Mouse (Mus musculus) frontal cortex, postnatal 14 days (tissue): Measurements from ENCODE around the gene Hoxd12.
A peak's percentile ranks its signal among the peaks of the same experiment; 100 is the strongest.

ENCODE experiments used
- DNase-seq, 2 experiments: peaks; one replicate each; pipeline ENCODE4 v3.0.0; 2022; ENCODE audit warnings: low spot score in 2 of 2

Hoxd12 gene

DNA sequence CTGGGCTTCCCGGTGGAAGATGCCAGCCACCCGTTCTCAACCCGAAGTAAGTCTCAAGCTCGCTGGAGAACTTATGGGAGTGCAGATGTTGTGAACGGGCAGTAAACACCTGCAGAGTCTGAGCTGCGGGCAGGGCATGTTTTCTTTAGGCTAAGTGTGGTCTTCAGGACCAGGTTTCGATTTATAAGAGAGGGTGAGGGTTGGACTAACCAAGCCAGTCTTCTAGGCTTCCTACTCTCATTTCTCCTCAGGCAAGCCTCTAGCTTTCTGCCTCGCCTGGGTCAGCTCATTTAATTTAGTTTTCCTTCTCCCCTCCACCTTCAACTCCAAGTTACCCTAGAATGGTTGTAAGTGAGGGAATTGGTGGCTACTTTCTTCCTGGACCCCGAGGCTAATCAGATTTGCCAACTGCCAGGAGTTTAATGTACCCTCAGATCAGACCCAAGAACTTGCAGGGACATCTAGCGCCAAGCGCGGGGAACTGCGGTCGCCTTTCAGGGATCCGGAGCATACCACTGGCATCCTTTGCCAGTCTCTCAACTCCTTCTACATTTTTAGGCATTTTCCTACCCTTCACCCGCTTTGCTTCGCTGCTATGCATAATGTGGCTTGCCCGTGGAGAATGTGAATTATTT is 11.4 kb upstream of the Hoxd12 start:
- peak in 1 of 2 experiments; percentile 62 for DNase-seq

- DNase-seq = no peak
Observed at GRCm38 (mm10) chr2:74666411-74666810, 8.4 kb upstream of the Hoxd12 start.

GRCm38 (mm10) chr2:74667191-74667841 is 7.5 kb upstream of the Hoxd12 start:
- no peak for DNase-seq

DNA sequence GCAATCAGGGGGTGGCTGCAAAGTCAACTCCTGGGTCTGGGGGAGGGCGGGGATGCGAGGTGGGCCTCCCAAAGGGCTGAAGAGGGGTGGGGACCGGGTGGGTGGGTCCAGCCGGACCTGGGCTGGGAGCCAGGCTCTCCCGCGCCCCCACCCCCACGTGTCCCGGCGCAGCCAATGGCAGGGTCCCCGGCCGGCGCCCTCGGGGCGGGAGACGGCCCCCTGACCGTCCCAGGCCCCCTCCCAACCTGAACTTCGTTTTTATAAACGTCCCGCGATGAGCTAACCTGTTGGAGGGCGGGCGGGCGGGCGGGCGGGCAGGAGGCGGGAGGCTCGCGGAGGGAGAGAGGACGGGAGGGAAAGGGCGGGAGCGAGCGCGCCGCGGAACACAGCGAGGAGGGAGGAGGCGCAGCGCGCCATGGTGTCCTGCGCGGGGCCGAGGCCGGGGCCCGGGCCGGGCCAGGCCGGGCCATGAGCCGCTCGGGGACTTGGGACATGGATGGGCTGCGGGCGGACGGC is 6.9 kb upstream of the Hoxd12 start, which contains the start of gene Hoxd13:
Gene Hoxd13, plus strand, starts transcription at position 469 of the 516 bp plus-strand sequence.
- DNase-seq = no peak

DNA sequence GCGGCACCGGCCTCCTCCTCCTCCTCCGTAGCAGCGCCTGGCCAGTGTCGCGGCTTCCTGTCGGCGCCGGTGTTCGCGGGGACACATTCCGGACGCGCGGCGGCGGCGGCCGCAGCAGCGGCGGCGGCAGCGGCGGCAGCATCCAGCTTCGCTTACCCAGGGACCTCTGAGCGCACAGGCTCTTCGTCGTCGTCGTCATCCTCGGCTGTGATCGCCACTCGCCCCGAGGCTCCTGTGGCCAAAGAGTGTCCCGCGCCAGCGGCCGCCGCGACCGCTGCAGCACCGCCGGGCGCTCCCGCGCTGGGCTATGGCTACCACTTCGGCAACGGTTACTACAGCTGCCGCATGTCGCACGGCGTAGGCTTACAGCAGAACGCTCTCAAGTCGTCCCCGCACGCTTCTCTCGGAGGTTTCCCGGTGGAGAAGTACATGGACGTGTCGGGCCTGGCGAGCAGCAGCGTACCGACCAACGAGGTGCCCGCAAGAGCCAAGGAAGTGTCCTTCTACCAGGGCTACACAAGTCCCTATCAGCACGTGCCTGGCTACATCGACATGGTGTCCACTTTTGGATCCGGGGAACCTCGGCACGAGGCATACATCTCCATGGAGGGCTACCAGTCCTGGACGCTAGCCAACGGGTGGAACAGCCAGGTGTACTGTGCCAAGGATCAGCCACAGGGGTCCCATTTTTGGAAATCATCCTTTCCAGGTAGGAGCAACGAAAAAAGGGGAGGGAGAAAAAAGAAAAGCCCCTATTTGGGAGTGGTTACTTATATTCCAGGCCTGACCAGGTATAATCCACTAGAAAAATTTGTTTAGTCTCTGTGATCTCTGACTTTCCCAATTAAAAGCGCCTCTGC is 6.2 kb upstream of the Hoxd12 start:
- no peak for DNase-seq

GRCm38 (mm10) chr2:74669230-74669578 is 5.6 kb upstream of the Hoxd12 start:
- DNase-seq = no peak

GRCm38 (mm10) chr2:74669650-74670235 is 5.1 kb upstream of the Hoxd12 start:
- DNase-seq = no peak

- no peak for DNase-seq
Observed at GRCm38 (mm10) chr2:74670632-74671188, 4.1 kb upstream of the Hoxd12 start.

- no peak for DNase-seq
Observed at GRCm38 (mm10) chr2:74671847-74672246, 3.0 kb upstream of the Hoxd12 start.

- DNase-seq = no peak
Observed at GRCm38 (mm10) chr2:74672481-74673362, 2.1 kb upstream of the Hoxd12 start.

DNA sequence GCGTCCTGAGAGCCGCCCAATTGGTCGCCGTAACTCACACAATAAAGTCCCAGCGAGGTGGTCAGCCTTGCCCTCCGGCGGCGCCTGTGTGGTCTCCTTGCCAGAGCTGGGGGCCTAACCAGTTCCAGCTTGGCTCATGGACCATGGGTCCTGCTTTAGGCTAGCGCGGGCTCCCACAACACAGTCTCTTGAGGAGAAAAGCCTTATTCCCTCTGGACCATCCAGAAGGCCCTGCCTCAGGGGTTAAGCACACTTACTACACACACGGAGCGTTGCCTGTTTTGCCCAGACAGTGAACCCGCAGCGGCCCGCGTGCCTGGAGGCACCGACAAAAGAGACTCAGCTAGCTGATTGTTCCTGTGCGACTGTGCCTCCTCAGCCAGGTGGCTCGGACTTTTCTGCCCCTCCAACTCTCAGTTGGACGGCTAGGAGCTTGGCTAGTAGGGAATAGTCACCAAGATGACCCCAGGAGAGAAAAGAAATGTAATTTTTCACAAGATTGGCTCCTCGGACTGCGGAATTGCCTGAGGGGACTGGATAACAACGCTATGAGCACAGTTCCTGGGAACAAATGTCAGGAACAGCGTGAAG is 883 bp upstream of the Hoxd12 start:
- DNase-seq = no peak

DNA sequence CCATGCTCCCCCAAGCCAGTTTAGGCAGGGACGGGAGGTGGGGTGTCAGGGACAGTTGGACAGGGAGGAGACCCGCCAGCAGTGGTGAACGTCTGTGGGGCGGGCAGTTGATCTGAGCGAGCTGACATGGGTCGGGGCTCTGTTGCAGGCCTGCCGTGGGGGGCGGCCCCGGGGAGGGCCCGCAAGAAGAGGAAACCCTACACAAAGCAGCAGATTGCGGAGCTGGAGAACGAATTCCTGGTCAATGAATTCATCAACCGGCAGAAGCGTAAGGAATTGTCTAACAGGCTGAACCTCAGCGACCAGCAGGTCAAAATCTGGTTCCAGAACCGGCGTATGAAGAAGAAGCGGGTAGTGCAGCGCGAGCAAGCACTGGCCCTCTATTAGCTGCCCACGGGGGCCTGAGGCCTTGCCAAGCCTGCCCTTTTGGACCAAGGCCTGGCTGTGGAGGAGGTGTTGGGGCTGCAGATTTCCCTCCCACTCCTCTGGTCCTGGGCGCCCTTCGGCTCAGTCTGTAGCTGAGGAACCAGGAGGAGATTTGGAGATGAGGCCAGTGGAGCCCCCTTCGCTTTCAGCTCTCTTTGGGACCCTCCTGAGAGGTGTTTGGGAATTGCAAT is 961 bp downstream of the Hoxd12 start:
- DNase-seq = no peak

DNA sequence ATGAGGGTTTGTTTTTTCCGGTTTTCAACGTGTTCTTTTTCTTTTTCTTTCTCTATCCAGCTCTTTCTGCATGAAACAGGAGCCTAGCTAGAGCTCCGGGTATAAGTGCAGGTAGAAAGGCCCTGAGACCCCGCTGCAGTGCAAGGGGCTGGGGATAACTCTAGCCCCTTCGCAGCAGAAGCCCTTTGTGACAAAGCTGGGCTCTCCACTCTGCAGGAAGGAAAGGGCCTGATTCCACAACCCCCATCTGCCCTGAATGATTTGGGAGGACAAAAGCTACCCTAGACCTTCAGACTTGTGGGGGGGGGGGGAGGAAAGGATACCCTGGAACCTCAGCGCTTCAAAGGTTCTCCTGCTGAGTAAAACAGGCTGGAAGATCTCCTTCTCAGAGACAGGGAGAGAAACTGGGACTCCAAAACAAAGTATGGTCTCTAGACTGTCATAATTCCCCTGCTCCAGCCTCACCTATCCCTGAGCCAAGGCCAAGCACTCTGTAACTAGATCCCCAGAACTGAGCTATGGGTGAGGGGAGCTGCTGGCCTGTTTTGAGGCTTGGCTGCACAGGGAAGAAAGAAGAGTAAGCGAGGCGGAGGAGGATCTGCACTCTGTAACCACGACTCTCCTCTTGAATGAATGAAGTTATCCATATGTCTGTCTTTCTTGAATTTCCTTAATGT is 1.7 kb downstream of the Hoxd12 start:
- no peak for DNase-seq

- no peak for DNase-seq
Observed at GRCm38 (mm10) chr2:74677106-74677505, 2.3 kb downstream of the Hoxd12 start.

GRCm38 (mm10) chr2:74678891-74679595 is 4.2 kb downstream of the Hoxd12 start, which contains the start of gene Hoxd11:
TSS of gene Hoxd11 (plus strand) at chr2:74679557.
- DNase-seq = no peak

- no peak for DNase-seq
Observed at GRCm38 (mm10) chr2:74679596-74679971, 4.8 kb downstream of the Hoxd12 start.

DNA sequence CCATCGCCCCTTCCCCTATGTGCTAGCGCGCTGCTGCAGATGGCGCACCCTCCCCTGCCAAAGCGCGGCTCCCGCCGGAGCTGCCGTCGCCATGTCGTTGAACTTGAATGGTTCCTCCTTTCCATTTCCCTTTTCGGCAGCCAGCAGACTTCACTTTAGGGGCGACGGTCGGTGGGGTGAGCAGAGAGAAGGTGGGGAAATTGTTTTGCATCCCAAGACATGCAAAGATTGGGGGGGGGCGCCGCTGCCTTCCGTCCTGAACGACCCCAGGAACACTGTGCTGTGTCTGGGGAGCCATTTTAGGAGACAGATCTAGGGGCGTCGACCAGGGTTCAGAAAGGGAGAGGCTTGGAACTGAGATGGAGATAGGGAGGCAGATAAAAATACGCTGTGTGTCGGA is 5.2 kb downstream of the Hoxd12 start:
- no peak for DNase-seq

DNA sequence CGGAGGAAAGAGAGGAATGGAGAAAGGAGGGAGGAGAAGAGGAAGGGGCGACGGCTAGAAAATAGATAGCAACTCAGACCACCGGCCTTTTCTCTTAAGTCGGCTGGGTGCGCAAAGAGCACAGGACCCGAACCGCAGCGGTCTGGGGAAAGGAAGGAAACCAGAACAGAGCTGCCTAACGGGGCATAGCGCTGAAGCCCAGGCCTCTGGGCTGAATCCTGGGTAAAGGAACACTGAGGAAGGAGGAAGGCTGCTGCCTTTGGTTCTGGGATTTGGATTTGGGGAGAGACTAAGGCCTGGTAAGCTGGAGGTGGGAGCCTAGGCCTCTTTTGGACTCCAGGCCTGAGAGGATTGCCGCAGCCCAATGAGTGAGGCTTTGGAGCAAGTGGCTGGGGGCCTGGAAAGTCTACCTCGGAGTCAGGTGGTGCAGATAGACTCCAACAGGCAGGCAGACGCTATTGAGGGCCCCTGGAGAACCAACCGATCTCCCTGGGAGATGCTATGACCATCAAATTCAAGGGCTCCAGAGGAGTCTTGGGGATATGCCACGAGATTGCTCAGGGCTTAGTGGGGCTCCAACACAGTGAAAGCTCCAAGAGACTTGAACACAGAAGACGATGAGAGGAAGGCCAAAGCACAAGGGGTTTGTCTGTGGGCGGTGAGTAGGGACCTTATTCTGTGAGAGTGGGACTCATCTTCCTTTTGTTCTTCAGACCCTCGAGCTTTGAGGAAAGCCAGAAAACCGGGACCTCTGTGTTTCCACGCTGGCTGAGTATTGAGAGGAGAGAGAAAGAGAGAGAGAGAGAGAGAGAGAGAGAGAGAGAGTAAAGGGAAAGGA is 6.0 kb downstream of the Hoxd12 start:
- DNase-seq = no peak
